Mouse (Mus musculus) erythroblast, embryonic 14.5 days (primary cell): ENCODE results near the gene Magi2.

ENCODE experiments used
- GATA1 ChIP-seq: IDR thresholded peaks from 2 replicates; pipeline ENCODE4 v1.6.1; 2012; ENCODE audit warnings: low read length, inconsistent platforms, mixed read lengths
- TAL1 ChIP-seq: IDR thresholded peaks from 3 replicates; pipeline ENCODE4 v1.6.1; 2012; ENCODE audit warnings: low read length, inconsistent platforms, mixed read lengths

- no peak for TF ChIP-seq GATA1
- TF ChIP-seq TAL1, result no peak
Observed at GRCm38 (mm10) chr5:19862854-19863253, 636.0 kb downstream of the Magi2 start.
